Mouse (Mus musculus) spleen, adult 2 months (tissue): Measurements from ENCODE around the gene Ctc1. TPM values are rescaled to one million over a fixed set of nuclear protein-coding genes. Genes with fewer than 3 reads are reported as not detected.

Source experiments
- DNase-seq, 2 experiments: peaks; one replicate each; pipeline versions ENCODE4 v3.0.0 to v3.0.0-alpha.2; 2012 to 2021; ENCODE audit warnings: low spot score in 2 of 2, low read depth in 1 of 2
- H3K27ac ChIP-seq: fragments of 200-500 bp; 2 replicates; pipeline ENCODE4 v1.5.1; 2012; ENCODE audit warnings: low read length, inconsistent platforms; ENCODE audit not compliant: insufficient read depth
- H3K27me3 ChIP-seq: fragments of 200-500 bp; 2 replicates; pipeline ENCODE4 v1.6.1; 2012; ENCODE audit warnings: mild to moderate bottlenecking, moderate library complexity, low read length, inconsistent platforms; ENCODE audit not compliant: control insufficient read depth, insufficient read depth
- H3K36me3 ChIP-seq: fragments of 200-500 bp; 2 replicates; pipeline ENCODE4 v1.6.1; 2012; ENCODE audit warnings: mild to moderate bottlenecking, low read length, inconsistent platforms; ENCODE audit not compliant: control insufficient read depth, insufficient read depth
- H3K4me1 ChIP-seq: fragments of 200-500 bp; 2 replicates; pipeline ENCODE4 v1.6.1; 2011; ENCODE audit warnings: inconsistent platforms; ENCODE audit not compliant: control insufficient read depth, insufficient read depth, insufficient read length
- H3K4me3 ChIP-seq: fragments of 200-500 bp; 2 replicates; pipeline ENCODE4 v1.5.1; 2011; ENCODE audit warnings: mild to moderate bottlenecking, inconsistent platforms; ENCODE audit not compliant: insufficient read depth, insufficient read length; ENCODE audit errors: extremely low read depth
- CTCF ChIP-seq: fragments of 200-500 bp; IDR thresholded peaks from 2 replicates; pipeline ENCODE4 v1.5.1; 2011; ENCODE audit warnings: mild to moderate bottlenecking, inconsistent platforms; ENCODE audit not compliant: insufficient read depth, insufficient read length, insufficient replicate concordance; ENCODE audit errors: extremely low read depth
- POLR2A ChIP-seq: fragments of 200-500 bp; IDR thresholded peaks from 2 replicates; pipeline ENCODE4 v1.6.1; 2011; ENCODE audit warnings: low read depth, low read length, inconsistent platforms
- WGBS: fragments of 180-500 bp; shearing (Covaris S2); methylation state at CpG from one replicate; pipeline ENCODE4 v1.1.7; 2018; 5-methylcytosine and 5-hydroxymethylcytosine counted together
- polyA plus RNA-seq: library from polyadenylated mRNA; depleted of rRNA; stranded (reverse); fragments of >200 nt; gene quantifications from 2 replicates; pipeline ENCODE4 v1.2.3, GENCODE M21; 2012

Gene Ctc1
- polyA plus RNA-seq, 1 experiment: 27.2 TPM

DNA sequence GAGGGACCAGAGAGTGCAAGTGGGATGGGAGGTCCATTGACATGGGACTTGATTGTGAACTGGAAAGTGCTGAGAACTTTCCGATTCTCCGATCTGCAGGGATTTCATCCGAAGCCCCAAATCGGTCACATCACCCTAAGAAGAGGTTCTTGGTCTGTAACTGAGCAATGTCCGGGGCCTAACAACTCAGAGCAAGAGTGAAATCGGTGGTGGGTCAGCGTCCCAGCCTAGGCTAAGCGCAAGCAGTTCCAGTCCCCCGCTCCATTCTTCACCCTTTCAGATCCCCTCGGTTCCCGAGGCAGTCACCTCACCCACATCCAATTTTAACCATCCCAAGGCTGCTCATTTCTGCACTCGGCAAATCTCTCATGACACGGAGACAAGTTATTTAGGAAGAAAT lies 54.4 kb downstream of the Ctc1 start:
- no peaks in the 10 kb centered on the region for H3K36me3 ChIP-seq
- no peaks in the 10 kb centered on the region for H3K27me3 ChIP-seq
- 3% methylated on average over 13 of the region's 13 CpGs for WGBS
- peak overlapping the region; percentile 80 for H3K27ac ChIP-seq
- DNase-seq: no peak
- peaks cover 2% of the 10 kb centered on the region for H3K4me1 ChIP-seq
- H3K4me3 ChIP-seq: peak overlapping the region; percentile 69
- no peak for TF ChIP-seq POLR2A
- TF ChIP-seq CTCF: no peak

- under 1% methylated on average over 47 of the region's 47 CpGs for WGBS
- Histone ChIP-seq H3K27ac (peak within 1 kb of the TSS; percentile 80), H3K4me3 (peak within 1 kb of the TSS; percentile 69), H3K27me3 (no peaks in the 10 kb centered on the region), H3K4me1 (peaks cover 2% of the 10 kb centered on the region), H3K36me3 (no peaks in the 10 kb centered on the region)
- TF ChIP-seq CTCF: no peak
- peak; percentile 94 for TF ChIP-seq POLR2A
- DNase-seq: peak; percentile 88 to 94
These were observed 55.0 kb downstream of the Ctc1 start, which contains the start of gene Tmem107 for GRCm38 (mm10) chr11:69070590-69071222. Gene Tmem107 (plus strand): TSS chr11:69070806.

DNA sequence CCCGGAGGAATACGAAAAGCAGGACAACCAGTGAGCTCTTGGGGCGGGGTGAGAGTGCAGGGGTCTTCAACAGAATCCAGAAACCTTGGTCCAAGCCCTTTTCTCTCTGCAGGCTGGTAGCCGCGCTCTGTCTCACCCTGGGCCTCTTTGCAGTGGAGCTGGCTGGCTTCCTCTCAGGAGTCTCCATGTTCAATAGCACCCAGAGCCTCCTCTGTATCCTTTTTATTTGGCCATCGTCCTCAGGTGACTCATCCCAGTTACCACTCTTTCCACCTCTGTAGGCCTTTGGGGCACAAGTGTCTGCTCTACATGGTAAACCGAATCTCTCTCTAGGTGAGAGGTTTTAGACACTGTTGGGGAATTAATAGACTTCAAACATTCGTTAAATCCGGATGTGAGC lies 55.6 kb downstream of the Ctc1 start:
- no peaks in the 10 kb centered on the region; the same call in 1 of the 2 replicates for H3K4me1 ChIP-seq
- TF ChIP-seq POLR2A (no peak), CTCF (no peak)
- 43% methylated on average over 9 of the region's 9 CpGs for WGBS
- H3K4me3 ChIP-seq: peak overlapping the region; percentile 69; the same call in 1 of the 2 replicates
- no peaks in the 10 kb centered on the region for H3K27me3 ChIP-seq
- no peaks in the 10 kb centered on the region for H3K36me3 ChIP-seq
- H3K27ac ChIP-seq: peak overlapping the region; percentile 27; the same call in 1 of the 2 replicates
- DNase-seq: no peak

GRCm38 (mm10) chr11:69072234-69072633 lies 56.5 kb downstream of the Ctc1 start:
- TF ChIP-seq POLR2A (no peak), CTCF (no peak)
- H3K27me3 ChIP-seq: no peaks in the 10 kb centered on the region
- H3K27ac ChIP-seq: no peak overlapping the region
- no peak for DNase-seq
- 93% methylated on average over 11 of the region's 11 CpGs for WGBS
- H3K4me1 ChIP-seq: no peaks in the 10 kb centered on the region; the same call in 1 of the 2 replicates
- no peaks in the 10 kb centered on the region for H3K36me3 ChIP-seq
- no peak overlapping the region for H3K4me3 ChIP-seq

DNA sequence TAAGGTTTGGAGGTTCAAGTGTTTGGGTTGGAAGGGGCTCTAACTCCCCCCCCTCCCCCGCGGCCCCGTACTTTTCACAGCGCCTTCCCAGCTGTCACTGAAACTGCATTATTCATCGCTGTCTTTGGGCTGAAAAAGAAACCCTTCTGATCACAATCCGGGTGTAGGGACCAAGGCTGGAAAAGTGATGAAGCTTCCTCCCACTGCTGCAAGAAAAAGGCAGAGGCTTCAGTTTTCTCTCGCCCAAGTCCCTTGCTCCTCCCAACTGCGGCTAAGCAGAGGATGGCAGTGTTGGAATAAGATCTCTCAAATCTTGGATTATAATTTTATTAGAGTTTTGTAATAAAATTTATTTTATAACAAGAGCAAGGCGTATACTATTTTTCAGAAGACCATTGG lies 57.0 kb downstream of the Ctc1 start:
- Histone ChIP-seq H3K4me3 (no peak overlapping the region), H3K4me1 (no peaks in the 10 kb centered on the region; the same call in 1 of the 2 replicates), H3K27ac (no peak overlapping the region), H3K27me3 (no peaks in the 10 kb centered on the region), H3K36me3 (no peaks in the 10 kb centered on the region)
- DNase-seq: no peak
- TF ChIP-seq CTCF (no peak), POLR2A (no peak)
- 30% methylated on average over 9 of the region's 9 CpGs for WGBS

DNA sequence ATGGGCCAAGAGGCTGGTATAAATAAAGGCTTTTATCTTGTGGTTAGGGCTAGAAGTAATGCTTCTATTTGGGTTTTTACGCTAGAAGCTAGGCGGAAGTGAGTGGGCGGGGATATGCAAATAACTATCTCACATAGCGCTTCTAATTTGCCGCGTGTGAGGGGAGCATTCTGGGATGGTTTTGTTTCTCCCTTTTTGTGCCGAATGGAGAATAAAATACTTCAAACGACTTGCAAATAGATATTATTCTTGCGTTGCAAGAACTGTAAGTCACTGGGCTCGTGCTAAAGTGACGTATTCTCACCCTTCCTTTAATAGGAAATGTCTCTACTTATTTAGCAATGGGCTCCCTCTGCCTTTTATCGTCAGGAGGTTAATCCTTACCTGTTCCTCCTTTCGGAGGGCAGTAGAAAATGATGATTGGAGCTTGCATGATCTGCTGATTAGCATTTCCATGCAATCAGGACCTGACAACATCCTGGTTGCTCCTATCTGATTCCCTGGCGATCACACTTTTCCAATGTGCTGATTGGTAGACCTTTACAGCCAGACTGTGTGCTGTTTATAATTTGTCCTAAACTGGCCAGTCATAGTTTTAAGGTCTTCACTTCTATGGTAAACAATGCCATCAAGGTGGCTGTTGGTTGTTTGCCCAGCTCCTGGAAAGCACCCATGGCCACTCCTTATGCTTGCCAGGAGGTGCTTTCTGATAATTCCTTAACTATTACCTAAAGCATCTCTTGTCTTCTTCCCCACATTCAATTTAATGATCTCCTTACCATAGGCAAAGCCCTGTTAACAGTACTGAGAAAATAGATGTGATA lies 57.6 kb downstream of the Ctc1 start:
- no peak overlapping the region for H3K4me3 ChIP-seq
- DNase-seq: peak; percentile 77 to 93
- under 1% methylated on average over 14 of the region's 14 CpGs for WGBS
- peaks cover 5% of the 10 kb centered on the region; the same call in 1 of the 2 replicates for H3K4me1 ChIP-seq
- H3K27me3 ChIP-seq: no peaks in the 10 kb centered on the region
- no peak for TF ChIP-seq CTCF
- TF ChIP-seq POLR2A: peak; percentile 97
- peak overlapping the region; percentile 82 for H3K27ac ChIP-seq
- no peaks in the 10 kb centered on the region for H3K36me3 ChIP-seq
